Mouse (Mus musculus) left cerebral cortex, postnatal 4 days (tissue): ENCODE data around the gene Mettl7a3. TPM values are rescaled to one million over a fixed set of nuclear protein-coding genes. Genes with fewer than 3 reads are reported as not detected.

ENCODE experiments used
- DNase-seq: peaks from one replicate; pipeline ENCODE4 v3.0.0-alpha.2; 2022
- intact Hi-C: fragments of 180-260 bp; cut with DNase I; formaldehyde crosslinking; loops from one replicate; pipeline ENCODE4 v1.15.1; 2025
- total RNA-seq, 2 experiments: library from RNA; stranded (reverse); gene quantifications; 2 replicates each; pipeline ENCODE4 v1.2.3; 2021

The Mettl7a3 gene
- total RNA-seq, 2 experiments from 2014 or later = 0.34 TPM; not detected in 1

GRCm38 (mm10) chr15:100380104-100380503 lies 45.4 kb downstream of the Mettl7a3 start:
- intact Hi-C loops = no loop called here
- no peak for DNase-seq

- intact Hi-C loops = no loop called here
- no peak for DNase-seq
Observed at GRCm38 (mm10) chr15:100385705-100386104, 51.0 kb downstream of the Mettl7a3 start.

DNA sequence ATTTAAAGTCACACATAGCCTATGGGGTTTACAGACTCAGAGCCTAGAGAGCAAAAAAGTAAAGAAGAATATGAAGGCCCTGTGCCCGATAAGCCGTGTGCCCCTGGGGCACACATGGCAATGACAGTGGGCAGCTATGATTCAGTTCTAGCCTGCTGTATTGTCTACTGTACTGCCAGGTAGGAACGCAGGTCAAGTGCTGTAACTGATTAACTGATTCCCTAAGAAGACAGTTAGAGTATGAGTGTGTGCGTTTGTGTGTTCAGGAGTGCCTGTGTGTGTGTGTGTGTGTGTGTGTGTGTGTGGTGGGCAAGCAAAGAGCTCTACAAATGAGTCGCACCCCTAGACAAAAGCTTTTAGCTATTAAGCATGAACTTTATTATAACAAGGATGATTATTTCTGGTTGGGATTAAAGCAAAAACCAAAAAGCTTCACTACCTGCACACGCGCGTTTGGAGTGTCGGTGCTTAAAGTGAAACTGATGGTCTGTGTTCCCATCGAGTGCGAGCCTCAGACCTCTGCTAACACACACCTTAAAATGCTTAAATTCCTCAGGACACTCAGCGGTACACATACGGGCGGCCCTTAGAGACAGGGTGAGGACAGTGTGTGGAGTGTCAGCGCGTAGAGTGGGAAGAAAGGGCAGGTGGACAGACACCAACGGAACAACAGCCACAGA lies 53.0 kb downstream of the Mettl7a3 start:
- no peak for DNase-seq
- intact Hi-C loops = no loop called here

DNA sequence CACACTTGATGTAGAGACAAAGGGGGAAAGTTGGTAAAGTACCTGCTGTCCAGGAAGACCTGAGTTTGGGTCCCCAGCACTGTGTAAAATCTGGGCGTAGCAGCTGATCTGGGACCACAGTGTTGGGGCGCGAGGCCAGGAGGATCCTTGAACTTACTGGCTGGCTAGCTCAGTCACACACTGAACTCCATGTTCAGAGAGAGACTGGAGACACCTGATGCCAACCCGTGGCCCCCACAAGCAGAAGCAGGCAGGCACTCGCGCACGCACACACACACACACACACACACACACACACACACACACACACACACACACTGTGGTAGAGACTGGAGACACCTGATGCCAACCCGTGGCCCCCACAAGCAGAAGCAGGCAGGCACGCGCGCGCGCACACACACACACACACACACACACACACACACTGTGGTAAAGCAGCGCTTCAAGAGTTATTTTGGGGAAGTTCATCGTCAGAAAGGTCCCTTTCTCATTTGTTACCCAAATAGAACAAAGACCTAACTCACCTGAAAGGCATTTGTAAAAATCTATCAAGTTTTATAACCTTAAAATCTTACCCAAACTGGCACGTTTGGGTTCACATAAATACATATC lies 53.6 kb downstream of the Mettl7a3 start:
- intact Hi-C loops = no loop called here
- DNase-seq = no peak

DNA sequence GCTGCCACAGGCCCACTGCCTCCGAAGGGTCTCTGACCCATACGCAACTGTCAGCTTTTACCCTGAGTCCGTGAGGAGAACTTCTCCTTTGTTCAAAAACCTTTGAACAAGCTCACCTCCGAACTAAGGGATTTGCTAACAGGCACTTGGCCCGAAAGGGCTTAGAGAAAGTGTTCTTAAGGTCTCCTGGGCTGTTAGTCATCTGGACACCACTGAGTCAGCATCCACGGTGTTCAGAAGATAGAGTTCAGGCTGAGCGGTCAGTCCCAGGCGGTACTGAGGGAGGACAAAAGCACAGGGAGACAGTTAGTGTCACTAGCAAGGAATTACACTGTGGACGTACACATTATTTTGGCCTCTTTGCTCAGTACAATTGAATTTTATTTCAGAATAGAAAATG lies 54.2 kb downstream of the Mettl7a3 start:
- DNase-seq = no peak
- intact Hi-C loops = no loop called here

Other genes with a start within 250 kb of the Mettl7a3 start
- 10 to 100 TPM; 17.1 to 23.4 TPM for gene Atf1, start 107.1 kb upstream of the Mettl7a3 start, total RNA-seq
- not detected for gene Tmprss12, start 54.1 kb upstream of the Mettl7a3 start, total RNA-seq
- 1 to 10 TPM; 6.0 to 6.5 TPM for gene Mettl7a1, start 30.8 kb upstream of the Mettl7a3 start, total RNA-seq
- not detected for gene Methig1, start 18.2 kb downstream of the Mettl7a3 start, total RNA-seq
- under 1 TPM; 0.24 to 0.38 TPM for gene Mettl7a2, start 18.3 kb downstream of the Mettl7a3 start, total RNA-seq
- gene Higd1c, start 29.6 kb downstream of the Mettl7a3 start, total RNA-seq = not detected
- not detected for gene Gm5475, start 87.2 kb downstream of the Mettl7a3 start, total RNA-seq
- 10 to 100 TPM; 55.9 to 61.2 TPM for gene Slc11a2, start 90.1 kb downstream of the Mettl7a3 start, total RNA-seq
- 10 to 100 TPM; 65.8 to 70.5 TPM for gene Letmd1, start 134.1 kb downstream of the Mettl7a3 start, total RNA-seq
- gene Csrnp2, start 160.6 kb downstream of the Mettl7a3 start, total RNA-seq = 10 to 100 TPM; 53.1 to 54.0 TPM
- 10 to 100 TPM; 33.0 to 36.5 TPM for gene Tfcp2, start 217.1 kb downstream of the Mettl7a3 start, total RNA-seq